Mouse (Mus musculus) midbrain, embryonic 12.5 days (tissue): Measurements from ENCODE around the gene Abcb9. TPM values are rescaled to one million over a fixed set of nuclear protein-coding genes. Genes with fewer than 3 reads are reported as not detected.

Source experiments
- ATAC-seq: fragments of 200-750 bp; cut with Nextera tagmentation; 2 replicates; pipeline ENCODE4 v1.8.0; 2017; ENCODE audit warnings: low read depth, moderate TSS enrichment, moderate library complexity; ENCODE audit not compliant: low FRiP score
- H3K27ac ChIP-seq: fragments of 300-500 bp; sonication (generic); replicated peaks from 2 replicates; pipeline ENCODE4 v1.5.1; 2016; ENCODE audit warnings: mild to moderate bottlenecking
- H3K27me3 ChIP-seq: fragments of 300-500 bp; sonication (generic); 2 replicates; pipeline ENCODE4 v1.6.1; 2016; ENCODE audit warnings: mild to moderate bottlenecking
- H3K36me3 ChIP-seq: fragments of 300-500 bp; sonication (generic); 2 replicates; pipeline ENCODE4 v1.6.1; 2016
- H3K4me1 ChIP-seq: fragments of 300-500 bp; sonication (generic); 2 replicates; pipeline ENCODE4 v1.6.1; 2016
- H3K4me2 ChIP-seq: fragments of 300-500 bp; sonication (generic); replicated peaks from 2 replicates; pipeline ENCODE4 v1.6.1; 2016; ENCODE audit warnings: mild to moderate bottlenecking, moderate library complexity
- H3K4me3 ChIP-seq: fragments of 300-500 bp; sonication (generic); 2 replicates; pipeline ENCODE4 v1.5.1; 2016; ENCODE audit warnings: mild to moderate bottlenecking
- H3K9ac ChIP-seq: fragments of 300-500 bp; sonication (generic); replicated peaks from 2 replicates; pipeline ENCODE4 v1.6.1; 2016; ENCODE audit warnings: mild to moderate bottlenecking, moderate library complexity
- H3K9me3 ChIP-seq: fragments of 300-500 bp; sonication (generic); 2 replicates; pipeline ENCODE4 v1.6.1; 2016; ENCODE audit warnings: mild to moderate bottlenecking
- WGBS: fragments of 180-500 bp; shearing (Covaris S2); methylation state at CpG from one replicate; pipeline ENCODE4 v1.1.7; 2016; 5-methylcytosine and 5-hydroxymethylcytosine counted together
- polyA plus RNA-seq: library from polyadenylated mRNA; unstranded; fragments of >200 nt; fragmentation: Nextera tagmentation; extraction: Ambion mirVana; gene quantifications from 2 replicates; pipeline ENCODE4 v1.2.1, GENCODE M21; 2016

The Abcb9 gene
- polyA plus RNA-seq, 1 experiment from 2014 or later = 2.2 TPM

DNA sequence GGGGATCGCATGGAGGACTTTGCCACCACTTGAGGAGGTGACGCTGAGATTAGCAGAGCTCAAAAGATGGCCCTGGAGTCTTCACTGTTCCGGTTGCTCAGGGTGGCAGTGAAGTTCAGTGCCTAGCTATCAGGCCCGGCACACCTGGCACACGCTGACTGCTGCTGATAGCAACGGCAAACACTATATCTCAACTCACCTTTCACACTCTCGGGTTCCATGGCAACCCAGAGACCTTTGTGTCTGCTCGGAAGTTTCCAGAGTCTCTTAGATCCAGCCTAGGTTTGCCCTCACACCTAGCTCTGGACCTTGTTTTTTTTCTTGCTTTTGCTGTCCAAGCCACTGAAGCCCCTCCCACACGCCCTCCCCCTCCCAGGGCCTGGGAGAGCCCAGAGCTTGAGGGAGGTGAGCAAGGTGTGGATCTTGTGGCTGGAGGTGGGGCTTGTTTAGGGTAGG lies 3.6 kb downstream of the Abcb9 start:
- H3K4me1 ChIP-seq = peaks cover 12% of the 10 kb centered on the region; the same call in 1 of the 2 replicates
- no peaks in the 10 kb centered on the region for H3K9me3 ChIP-seq
- no peak overlapping the region for H3K4me3 ChIP-seq
- 64% methylated on average over 9 of the region's 9 CpGs for WGBS
- peaks cover 34% of the 10 kb centered on the region for H3K27me3 ChIP-seq
- H3K4me2 ChIP-seq = no peak overlapping the region
- H3K36me3 ChIP-seq = no peaks in the 10 kb centered on the region
- no peak overlapping the region for H3K27ac ChIP-seq
- ATAC-seq = no peak
- H3K9ac ChIP-seq = no peak overlapping the region

GRCm38 (mm10) chr5:124089868-124090267 lies 5.7 kb downstream of the Abcb9 start:
- H3K27me3 ChIP-seq = peaks cover 30% of the 10 kb centered on the region
- ATAC-seq = no peak

GRCm38 (mm10) chr5:124086876-124087275 lies 8.7 kb downstream of the Abcb9 start:
- Histone ChIP-seq H3K9ac (no peak overlapping the region), H3K4me2 (no peak overlapping the region), H3K4me1 (no peaks in the 10 kb centered on the region), H3K27me3 (peaks cover 19% of the 10 kb centered on the region; the same call in 1 of the 2 replicates), H3K9me3 (no peaks in the 10 kb centered on the region), H3K27ac (no peak overlapping the region), H3K36me3 (no peaks in the 10 kb centered on the region), H3K4me3 (no peak overlapping the region)
- WGBS = 84% methylated on average over 4 of the region's 4 CpGs
- no peak for ATAC-seq

More at GRCm38 (mm10) chr5:124089868-124090267, 5.7 kb downstream of the Abcb9 start:
- WGBS = 89% methylated on average over 23 of the region's 23 CpGs
- no peak overlapping the region for H3K27ac ChIP-seq
- no peaks in the 10 kb centered on the region for H3K36me3 ChIP-seq
- H3K9me3 ChIP-seq = no peaks in the 10 kb centered on the region
- H3K9ac ChIP-seq = no peak overlapping the region
- H3K4me3 ChIP-seq = no peak overlapping the region
- peaks cover under 1% of the 10 kb centered on the region; the same call in 1 of the 2 replicates for H3K4me1 ChIP-seq
- no peak overlapping the region for H3K4me2 ChIP-seq

DNA sequence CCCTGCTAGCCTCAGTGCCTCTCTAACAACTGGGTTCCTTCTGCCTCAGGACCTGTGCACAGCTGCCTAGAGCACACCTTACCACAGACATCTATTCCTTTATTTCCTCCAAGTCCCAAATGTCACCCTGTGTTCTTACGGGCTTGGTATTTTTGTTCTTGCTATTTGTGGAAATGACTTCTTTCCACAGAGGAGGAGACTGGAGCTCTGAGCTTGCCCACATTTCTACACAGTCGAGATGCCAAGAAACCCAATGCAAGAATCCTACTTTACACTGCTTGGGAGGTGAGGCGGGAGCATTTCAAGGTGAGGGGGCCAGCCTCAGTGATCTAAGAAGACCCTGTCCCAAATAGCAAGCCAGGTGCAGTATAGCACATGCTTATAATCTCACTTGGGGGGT lies 10.1 kb downstream of the Abcb9 start:
- Histone ChIP-seq H3K27me3 (peaks cover 19% of the 10 kb centered on the region; the same call in 1 of the 2 replicates), H3K4me2 (no peak overlapping the region), H3K9ac (0 out of 2 replicates have a peak overlapping the region, but pooled peaks have one; percentile 28)

DNA sequence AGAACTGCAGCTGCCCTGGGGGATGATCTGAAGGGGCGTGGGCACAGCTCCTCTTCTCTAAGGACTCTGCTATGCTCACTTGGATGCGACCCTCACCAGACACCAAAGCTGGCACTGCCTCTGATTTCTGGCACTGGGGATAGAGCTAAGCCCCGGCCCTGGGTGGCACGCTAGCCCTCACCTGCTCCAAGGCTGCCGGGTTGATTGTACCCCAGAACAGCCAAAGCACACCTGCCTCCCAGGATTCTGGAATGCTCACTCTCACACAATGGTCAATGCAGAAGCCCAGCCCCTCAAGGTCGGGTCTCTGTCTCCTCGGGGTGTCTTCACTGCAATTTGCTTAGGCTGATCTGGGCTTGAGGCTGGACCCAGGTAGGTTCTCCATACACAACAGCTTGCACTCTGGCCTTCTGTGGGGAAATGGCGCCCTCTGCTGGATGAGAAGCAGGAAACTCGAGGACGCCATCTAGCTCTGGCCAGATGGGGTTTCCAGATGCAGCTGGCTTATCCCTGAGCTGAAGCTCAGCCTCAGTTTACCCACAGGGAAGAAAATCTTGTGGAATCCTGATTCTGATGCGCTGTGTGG lies 10.9 kb downstream of the Abcb9 start:
- peaks cover 19% of the 10 kb centered on the region; the same call in 1 of the 2 replicates for H3K27me3 ChIP-seq
- H3K4me1 ChIP-seq = peaks cover under 1% of the 10 kb centered on the region; the same call in 1 of the 2 replicates
- H3K36me3 ChIP-seq = no peaks in the 10 kb centered on the region
- no peak overlapping the region for H3K4me2 ChIP-seq
- no peak overlapping the region for H3K27ac ChIP-seq
- ATAC-seq = peak; percentile 41; the same call in 1 of the 2 replicates
- 39% methylated on average over 11 of the region's 11 CpGs for WGBS
- no peak overlapping the region for H3K9ac ChIP-seq
- no peaks in the 10 kb centered on the region for H3K9me3 ChIP-seq
- no peak overlapping the region for H3K4me3 ChIP-seq

More for the DNA sequence above, 10.1 kb downstream of the Abcb9 start:
- Histone ChIP-seq H3K4me3 (no peak overlapping the region), H3K9me3 (no peaks in the 10 kb centered on the region), H3K27ac (no peak overlapping the region), H3K36me3 (no peaks in the 10 kb centered on the region), H3K4me1 (no peaks in the 10 kb centered on the region)
- WGBS = 73% methylated on average over 3 of the region's 3 CpGs
- no peak for ATAC-seq

DNA sequence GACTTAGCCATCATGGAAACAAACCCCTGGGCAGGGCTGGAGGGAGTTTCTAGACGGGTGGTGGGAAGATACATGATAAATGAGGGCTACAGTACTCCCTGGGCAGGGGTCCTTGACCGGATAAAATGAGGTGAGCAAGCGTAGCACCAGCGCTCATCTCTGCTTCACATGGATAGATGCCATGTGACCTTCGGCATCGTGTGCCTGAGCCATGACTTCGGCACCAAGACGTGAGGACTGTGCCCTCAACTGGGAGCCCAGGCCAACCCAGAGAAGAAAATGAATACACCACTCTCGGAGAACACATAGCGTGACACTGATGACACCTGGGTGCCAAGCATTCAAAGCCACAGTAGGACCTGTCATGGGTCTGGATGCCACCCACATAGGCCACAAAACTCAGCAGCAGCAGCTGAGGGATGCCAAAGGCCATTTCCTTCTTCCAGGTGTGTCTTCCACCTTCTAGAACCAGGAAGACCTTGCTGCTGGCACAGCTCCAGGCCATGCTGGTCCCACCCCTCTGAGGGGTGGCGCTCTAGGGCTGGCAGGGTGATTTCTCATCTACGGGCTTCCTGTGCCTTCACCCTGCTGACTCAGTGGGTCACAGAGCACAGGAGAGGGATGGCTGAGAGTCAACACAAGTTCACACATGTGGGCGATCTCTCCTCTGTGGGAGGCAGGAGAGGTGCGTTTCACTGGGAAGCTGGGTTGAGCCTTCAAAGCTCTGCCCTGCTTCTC lies 11.6 kb downstream of the Abcb9 start:
- Histone ChIP-seq H3K36me3 (no peaks in the 10 kb centered on the region), H3K4me3 (no peak overlapping the region), H3K9ac (no peak overlapping the region), H3K27ac (no peak overlapping the region), H3K9me3 (no peaks in the 10 kb centered on the region), H3K27me3 (peaks cover 19% of the 10 kb centered on the region; the same call in 1 of the 2 replicates), H3K4me2 (no peak overlapping the region), H3K4me1 (peaks cover 7% of the 10 kb centered on the region; the same call in 1 of the 2 replicates)
- 91% methylated on average over 14 of the region's 14 CpGs for WGBS
- ATAC-seq = no peak

- peaks cover 16% of the 10 kb centered on the region for H3K4me1 ChIP-seq
- H3K4me2 ChIP-seq = no peak overlapping the region
- no peak overlapping the region for H3K9ac ChIP-seq
- peaks cover 19% of the 10 kb centered on the region; the same call in 1 of the 2 replicates for H3K27me3 ChIP-seq
- no peaks in the 10 kb centered on the region for H3K36me3 ChIP-seq
- 88% methylated on average over 17 of the region's 17 CpGs for WGBS
- no peak overlapping the region for H3K27ac ChIP-seq
- no peaks in the 10 kb centered on the region for H3K9me3 ChIP-seq
- ATAC-seq = no peak
- no peak overlapping the region for H3K4me3 ChIP-seq
Measured at GRCm38 (mm10) chr5:124082941-124083688, 12.5 kb downstream of the Abcb9 start.

DNA sequence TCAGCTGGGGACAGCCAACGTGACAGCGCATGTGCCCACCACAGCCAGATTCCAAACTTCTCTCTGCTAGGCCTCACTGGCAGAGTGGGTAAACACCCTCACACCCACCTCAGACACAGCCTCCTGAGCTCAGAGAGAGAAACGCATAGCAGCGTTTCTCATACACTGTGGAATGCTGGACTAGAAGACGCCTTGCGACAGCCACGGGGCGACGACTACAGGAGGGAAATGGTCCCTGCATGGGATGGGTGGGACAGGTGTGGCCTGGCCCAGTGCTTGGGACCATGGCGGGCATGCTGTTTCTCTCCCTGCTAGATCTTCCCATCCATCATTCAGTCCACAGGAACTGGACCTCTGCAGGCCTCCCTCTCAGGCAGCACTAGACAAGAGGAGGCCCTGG lies 13.2 kb downstream of the Abcb9 start:
- no peaks in the 10 kb centered on the region for H3K36me3 ChIP-seq
- peaks cover 19% of the 10 kb centered on the region; the same call in 1 of the 2 replicates for H3K27me3 ChIP-seq
- ATAC-seq = no peak
- no peak overlapping the region for H3K9ac ChIP-seq
- H3K9me3 ChIP-seq = no peaks in the 10 kb centered on the region
- no peak overlapping the region for H3K4me3 ChIP-seq
- WGBS = 90% methylated on average over 10 of the region's 10 CpGs
- no peak overlapping the region for H3K27ac ChIP-seq
- H3K4me1 ChIP-seq = peaks cover 20% of the 10 kb centered on the region
- H3K4me2 ChIP-seq = no peak overlapping the region

GRCm38 (mm10) chr5:124079880-124080279 lies 15.7 kb downstream of the Abcb9 start:
- WGBS = 94% methylated on average over 17 of the region's 17 CpGs
- Histone ChIP-seq H3K27me3 (0 out of 2 replicates have a peak, but pooled peaks cover 11% of the 10 kb centered on the region), H3K9ac (no peak overlapping the region), H3K4me1 (peaks cover 23% of the 10 kb centered on the region), H3K27ac (0 out of 2 replicates have a peak overlapping the region, but pooled peaks have one; percentile 3), H3K4me2 (no peak overlapping the region), H3K9me3 (no peaks in the 10 kb centered on the region), H3K36me3 (no peaks in the 10 kb centered on the region), H3K4me3 (no peak overlapping the region)
- no peak for ATAC-seq

DNA sequence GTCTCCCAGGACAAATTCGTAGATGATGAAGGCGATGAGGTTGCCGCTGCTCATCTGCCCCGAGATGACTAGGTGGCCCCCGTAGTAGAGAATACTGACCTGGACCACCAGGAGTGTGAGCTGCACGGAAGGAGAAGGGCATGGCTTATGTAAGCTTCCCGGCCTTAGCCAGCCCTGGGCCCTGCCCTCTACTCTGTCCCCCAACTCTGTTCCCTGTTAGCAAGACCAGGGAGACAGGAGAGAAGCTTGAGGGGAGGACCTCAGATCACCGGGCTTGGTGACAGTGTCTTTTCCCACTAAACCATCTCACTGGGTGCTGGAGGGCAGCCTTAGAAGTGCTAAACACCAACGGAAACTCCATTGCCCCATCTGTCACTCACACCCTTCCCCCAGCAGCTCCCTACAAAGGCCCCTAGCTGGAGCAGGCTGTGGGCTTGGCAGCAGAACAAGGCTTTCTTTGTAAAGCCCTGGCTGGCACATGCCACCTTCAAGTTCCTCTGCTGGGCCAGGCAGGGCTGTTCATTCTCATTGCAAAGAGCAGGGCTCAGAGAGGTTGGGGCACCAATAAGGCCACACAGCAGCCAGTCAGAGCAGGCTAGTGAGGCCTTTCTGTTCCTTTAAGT lies 16.7 kb downstream of the Abcb9 start:
- WGBS = 65% methylated on average over 9 of the region's 9 CpGs
- H3K9ac ChIP-seq = no peak overlapping the region
- H3K27ac ChIP-seq = peak overlapping the region; percentile 58
- peaks cover 23% of the 10 kb centered on the region for H3K4me1 ChIP-seq
- H3K4me2 ChIP-seq = no peak overlapping the region
- H3K27me3 ChIP-seq = 0 out of 2 replicates have a peak, but pooled peaks cover 6% of the 10 kb centered on the region
- no peaks in the 10 kb centered on the region for H3K9me3 ChIP-seq
- no peaks in the 10 kb centered on the region for H3K36me3 ChIP-seq
- no peak overlapping the region for H3K4me3 ChIP-seq
- ATAC-seq = peak; percentile 79

DNA sequence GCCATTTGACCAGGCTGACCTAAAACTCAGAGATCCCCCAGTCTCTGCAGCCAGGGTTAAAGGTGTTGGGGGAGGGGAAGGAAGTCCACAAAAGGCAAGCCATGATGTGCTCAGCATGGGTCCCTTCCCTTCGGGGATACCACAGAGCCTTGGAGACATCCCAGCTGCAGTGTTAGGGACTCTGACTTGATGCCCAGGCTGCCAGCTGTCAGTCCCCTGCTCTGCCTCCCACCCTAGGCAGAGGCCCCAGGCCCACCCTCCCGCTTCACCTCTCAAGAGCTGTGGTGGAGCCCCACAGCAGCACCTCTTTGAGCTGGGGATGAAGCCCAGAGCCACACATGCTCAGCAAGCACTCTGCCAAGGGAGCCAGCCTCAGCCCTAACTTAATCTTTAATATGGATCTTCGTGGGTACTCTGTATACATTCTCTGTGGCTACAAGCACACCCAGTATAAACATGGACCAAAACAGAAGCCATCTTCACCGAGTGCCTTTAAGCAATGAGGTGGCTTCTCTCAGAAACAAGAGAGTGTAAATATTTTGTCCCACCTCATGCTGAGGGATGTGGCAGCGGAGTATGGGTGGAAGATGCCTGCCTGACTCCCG lies 17.6 kb downstream of the Abcb9 start:
- Histone ChIP-seq H3K4me2 (no peak overlapping the region), H3K27me3 (no peaks in the 10 kb centered on the region), H3K9me3 (no peaks in the 10 kb centered on the region), H3K36me3 (no peaks in the 10 kb centered on the region), H3K4me3 (no peak overlapping the region), H3K4me1 (peaks cover 27% of the 10 kb centered on the region), H3K27ac (no peak overlapping the region), H3K9ac (no peak overlapping the region)
- ATAC-seq = no peak
- 64% methylated on average over 6 of the region's 6 CpGs for WGBS
